Mouse (Mus musculus) granulocyte monocyte progenitor cell, adult 5-6 weeks (primary cell): ENCODE data around the gene Ufd1. TPM values are rescaled to one million over a fixed set of nuclear protein-coding genes. Genes with fewer than 3 reads are reported as not detected.
"Not testable (repeated sequence)": the region's sequence is repeated elsewhere in the genome, so short reads cannot be mapped to it uniquely, and the experiment has no call there.

Experiments used
- ATAC-seq: replicated peaks from 2 replicates; pipeline ENCODE4 v1.8.0; 2016; ENCODE audit warnings: mild to moderate bottlenecking, moderate TSS enrichment, inconsistent platforms; ENCODE audit not compliant: poor library complexity, severe bottlenecking
- total RNA-seq, 2 experiments: library from RNA; stranded (forward) in 1 of 2; stranded (reverse) in 1 of 2; fragments of 200-712, 200-1000 nt in 1 of 2; fragments of >200 nt in 1 of 2; fragmentation: Nextera tagmentation in 1 of 2; gene quantifications; 2 replicates each; pipeline ENCODE4 v1.2.3; 2014 to 2017

Ufd1 gene
- total RNA-seq, 2 experiments from 2014 or later = 48.3 to 56.9 TPM

DNA sequence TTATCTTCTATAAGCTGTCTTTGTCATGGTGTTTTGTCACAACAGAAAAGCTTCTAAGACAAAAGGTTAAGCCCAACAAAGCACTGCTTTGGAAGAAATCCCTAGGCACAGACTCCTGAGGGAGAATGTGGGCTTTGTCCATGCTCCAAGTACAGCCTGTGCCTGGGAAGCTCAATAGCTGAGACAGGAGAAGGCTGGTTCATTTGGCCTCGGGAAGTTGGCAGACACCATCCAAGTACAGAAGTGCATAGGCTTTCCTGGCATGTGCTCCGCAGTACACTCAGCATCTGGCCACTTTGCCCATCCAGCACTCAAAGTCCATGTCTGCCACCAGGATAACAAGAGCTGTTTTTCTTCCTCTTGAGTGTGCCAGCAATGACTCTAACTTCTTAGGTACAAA, 5.8 kb upstream of the Ufd1 start:
- no peak for ATAC-seq

- peak; percentile 59 for ATAC-seq
Measured at GRCm38 (mm10) chr16:18809001-18809400, 2.6 kb upstream of the Ufd1 start.

- peak; percentile 21; the same call in 1 of the 2 replicates for ATAC-seq
Measured at GRCm38 (mm10) chr16:18811032-18811431, 547 bp upstream of the Ufd1 start.

DNA sequence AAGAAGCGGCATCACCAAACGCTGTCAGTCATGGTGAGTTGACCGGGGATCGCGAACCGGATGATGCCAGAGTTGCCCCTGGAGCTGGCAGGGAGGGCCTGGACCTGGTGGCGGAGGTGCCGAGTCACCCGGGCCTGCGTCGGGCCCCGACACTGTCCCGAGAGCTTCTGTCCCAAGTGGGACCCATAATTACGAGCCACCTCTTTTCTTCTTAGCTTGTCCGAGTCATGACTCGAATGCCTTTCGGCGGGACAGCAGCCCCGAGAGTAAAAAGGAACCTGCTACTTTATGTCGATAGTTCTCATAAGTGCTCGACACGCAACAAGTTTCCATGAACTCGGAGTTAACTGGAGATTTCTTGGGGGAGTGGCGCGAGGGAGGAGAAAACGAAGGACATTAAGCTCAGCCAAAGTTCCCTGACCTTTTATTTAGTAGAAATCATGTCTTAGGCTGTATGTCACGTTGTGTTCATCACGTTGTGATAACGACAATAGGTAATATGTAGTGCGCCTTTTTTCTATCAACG, 869 bp downstream of the Ufd1 start:
- ATAC-seq = no peak

- no peak for ATAC-seq
Measured at GRCm38 (mm10) chr16:18822356-18822755, 10.8 kb downstream of the Ufd1 start.

DNA sequence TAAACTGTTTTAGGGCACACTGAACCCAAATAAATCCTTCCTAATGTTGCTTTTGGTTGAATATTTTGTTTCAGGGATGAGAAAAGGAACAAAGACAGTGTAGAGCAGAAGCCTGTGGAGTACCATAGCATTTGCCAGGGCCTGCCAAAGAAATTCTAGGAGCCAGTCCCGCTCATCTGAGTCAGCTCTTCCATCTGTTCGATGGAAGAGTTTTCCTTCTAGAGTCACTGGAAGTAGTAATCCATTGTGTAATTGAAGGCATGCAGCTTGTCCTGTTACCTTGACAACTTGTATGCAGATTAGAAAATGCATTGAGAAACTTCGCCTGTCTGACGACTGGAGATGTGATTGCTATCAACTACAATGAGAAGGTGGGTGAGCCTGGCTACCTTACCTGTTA, 11.3 kb downstream of the Ufd1 start:
- no peak for ATAC-seq

- ATAC-seq = no peak
Measured at GRCm38 (mm10) chr16:18828630-18829029, 17.1 kb downstream of the Ufd1 start.

DNA sequence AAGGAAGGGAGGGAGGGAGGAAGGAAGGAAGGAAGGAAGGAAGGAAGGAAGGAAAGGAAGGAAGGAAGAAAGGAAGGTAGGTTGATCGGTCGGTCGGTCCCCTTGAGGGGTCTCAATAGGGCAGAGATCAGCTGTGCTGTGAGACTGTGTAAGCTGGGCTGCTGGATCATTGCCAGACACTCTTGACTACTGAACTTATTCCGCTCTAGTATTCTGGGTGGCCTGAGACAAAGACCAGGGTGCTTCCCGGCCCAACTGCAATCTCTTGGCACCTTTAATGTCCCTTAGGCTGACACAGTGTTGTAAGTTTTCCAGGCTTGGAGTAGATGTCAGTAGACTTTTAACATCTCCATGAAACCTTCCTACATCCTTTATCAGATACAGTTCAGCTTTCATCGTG, 17.5 kb downstream of the Ufd1 start:
- ATAC-seq = no peak

- ATAC-seq = no peak
Measured at GRCm38 (mm10) chr16:18833486-18833885, 21.9 kb downstream of the Ufd1 start.

GRCm38 (mm10) chr16:18836073-18836467, 24.5 kb downstream of the Ufd1 start:
- no peak for ATAC-seq

DNA sequence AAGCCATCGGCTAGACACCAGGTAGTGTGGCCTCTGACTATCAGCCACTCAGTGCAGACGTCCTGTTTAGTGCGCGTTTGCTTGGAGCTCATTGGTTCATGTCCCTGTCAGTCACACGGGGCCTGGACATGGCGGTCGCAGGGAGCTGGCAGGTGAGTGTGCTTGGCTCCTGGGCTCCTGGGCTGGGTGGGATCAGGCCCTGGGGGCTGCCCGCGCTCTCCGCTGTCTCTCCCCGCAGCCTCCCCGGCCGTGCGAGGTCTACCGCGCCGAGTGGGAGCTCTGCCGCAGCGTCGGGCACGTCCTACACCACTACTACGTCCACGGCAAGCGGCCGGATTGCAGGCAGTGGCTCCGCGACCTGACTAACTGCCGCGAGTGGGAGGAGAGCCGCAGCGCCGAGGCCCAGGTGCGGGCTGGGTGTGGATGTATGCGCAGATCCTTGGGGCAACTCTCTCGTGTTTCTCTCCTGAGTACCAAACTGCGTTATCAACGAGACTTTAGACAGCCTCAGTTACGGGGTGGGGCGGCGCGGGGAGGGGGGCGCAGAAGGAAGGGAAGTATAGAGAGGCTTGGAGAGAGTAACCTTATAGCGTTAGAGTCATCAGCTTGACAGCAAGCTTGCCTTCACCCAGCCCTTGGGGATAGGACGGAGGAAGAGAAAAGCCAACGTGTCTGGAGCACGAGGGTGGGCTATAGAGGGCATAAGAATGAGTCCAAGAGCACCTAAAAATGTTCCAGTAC, 25.1 kb downstream of the Ufd1 start, which contains the start of the genes 2510002D24Rik and Gm28539:
TSS of gene 2510002D24Rik (plus strand) at position 111 of the 741 bp plus-strand sequence.
TSS of gene Gm28539 (plus strand) at position 117 of the 741 bp plus-strand sequence.
- peak; percentile 93 for ATAC-seq

- ATAC-seq = no peak
Measured at GRCm38 (mm10) chr16:18838346-18838745, 26.8 kb downstream of the Ufd1 start.

DNA sequence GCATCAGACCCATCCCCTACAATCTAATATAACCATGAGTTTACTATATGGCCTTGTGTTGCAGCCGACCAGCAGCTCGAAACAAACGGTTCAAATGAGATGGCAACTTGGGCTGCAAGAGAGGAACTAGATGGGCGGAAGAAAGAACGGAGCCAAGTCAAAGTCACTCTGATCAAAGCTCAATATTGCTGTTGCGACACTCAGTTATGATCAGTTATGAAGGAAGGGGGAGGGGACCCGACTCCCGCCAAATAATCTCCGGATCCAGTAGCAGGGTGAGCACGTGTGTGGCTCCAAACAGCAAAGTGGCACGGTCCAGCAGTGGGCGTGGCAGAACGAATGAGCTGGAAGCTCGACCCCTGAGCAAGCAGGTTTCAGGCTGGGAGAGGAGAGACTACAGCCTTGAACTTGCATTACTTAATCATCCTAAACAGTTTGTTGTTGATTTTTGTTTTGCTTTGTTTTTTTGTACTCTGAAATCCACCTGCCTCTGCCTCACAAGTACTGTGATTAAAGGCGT, 34.8 kb downstream of the Ufd1 start:
- no peak for ATAC-seq

DNA sequence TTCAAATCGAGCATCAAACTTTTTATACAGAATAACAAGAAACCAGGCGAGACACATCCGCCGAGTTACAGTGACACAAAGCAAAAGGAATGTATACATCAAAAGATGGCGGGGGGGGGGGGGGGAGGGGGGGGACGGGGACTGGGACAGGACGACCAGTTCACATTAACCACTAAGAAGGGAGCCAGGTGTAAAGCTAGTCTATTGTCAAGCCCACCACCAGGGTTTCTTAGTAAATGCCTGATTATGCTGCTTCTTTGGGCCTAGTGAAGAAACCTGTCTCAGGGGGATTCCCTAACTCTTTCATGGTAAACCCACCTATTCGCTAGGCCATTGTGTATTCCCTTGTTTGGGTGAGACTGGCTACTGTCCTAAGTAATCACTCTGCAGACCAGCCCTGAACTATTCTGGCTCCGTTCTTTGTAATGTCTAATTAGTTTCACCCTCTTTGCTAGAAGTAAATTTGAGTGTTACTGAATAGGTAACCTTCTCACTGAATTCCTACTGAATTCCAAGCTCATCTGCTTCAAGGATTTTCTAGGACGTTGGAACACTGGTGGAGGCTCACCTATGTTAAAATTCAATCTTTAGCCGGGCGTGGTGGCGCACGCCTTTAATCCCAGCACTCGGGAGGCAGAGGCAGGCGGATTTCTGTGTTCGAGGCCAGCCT, 38.1 kb downstream of the Ufd1 start:
- ATAC-seq = not testable (repeated sequence)

DNA sequence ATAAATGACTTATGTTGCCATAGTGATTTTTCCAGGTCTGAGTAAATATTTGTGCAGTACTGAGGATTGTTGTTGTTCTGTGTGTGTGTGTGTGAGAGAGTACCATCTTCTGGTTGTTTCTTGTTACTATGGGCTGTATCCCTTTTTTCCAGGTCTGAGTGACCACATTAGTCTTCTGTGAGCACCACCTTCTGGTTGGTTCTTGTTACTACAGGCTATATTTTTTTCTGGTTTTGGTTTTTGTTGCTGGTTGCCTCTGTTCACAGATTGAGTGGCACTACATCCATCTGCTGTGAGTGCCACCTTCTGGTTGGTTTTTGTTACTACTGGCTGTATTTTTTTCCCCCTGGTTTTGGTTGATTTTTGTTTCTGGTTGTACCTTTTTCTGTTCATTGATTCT, 47.0 kb downstream of the Ufd1 start:
- peak; percentile 90 for ATAC-seq

DNA sequence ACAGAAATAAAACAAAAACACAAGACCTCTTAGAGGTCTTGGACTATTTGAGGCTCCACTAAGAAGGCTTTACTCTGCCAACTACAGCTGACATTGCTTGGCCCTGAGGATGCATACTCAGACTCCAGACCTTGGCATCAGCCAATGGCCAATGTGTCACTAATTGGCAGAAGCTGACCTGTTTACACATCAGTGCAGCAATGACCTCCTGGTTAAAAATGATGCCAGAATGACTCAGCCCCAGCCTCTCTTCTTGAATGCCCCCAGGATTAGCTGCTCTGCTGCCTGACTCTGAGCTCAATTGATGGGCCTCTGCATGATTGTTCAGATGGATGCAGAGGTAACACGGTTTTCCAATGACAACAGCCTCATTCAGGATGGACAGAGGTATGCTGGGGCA, 48.6 kb downstream of the Ufd1 start:
- no peak for ATAC-seq

GRCm38 (mm10) chr16:18870495-18870894, 58.9 kb downstream of the Ufd1 start:
- ATAC-seq = not testable (repeated sequence)

DNA sequence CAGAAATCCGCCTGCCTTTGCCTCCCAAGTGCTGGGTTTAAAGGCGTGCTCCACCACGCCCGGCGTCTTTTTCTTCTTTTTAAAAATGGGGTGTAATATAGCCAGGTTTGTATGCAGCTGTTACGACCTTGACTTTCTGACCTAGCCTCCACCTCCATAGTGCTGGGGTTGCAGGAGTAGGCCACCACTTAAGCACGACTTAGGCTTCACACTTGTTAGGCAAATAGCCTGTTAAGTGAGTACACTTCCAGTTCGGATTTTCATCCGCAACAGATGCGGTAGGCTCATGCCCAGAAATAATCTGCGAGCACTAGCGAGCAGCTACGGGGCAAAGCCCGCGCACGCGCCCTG, 64.5 kb downstream of the Ufd1 start:
- ATAC-seq = no peak

GRCm38 (mm10) chr16:18876442-18877308, 65.1 kb downstream of the Ufd1 start, which contains the start of the genes Mrpl40 and Hira:
Mrpl40 (minus strand) TSS chr16:18876862.
Hira (plus strand) TSS chr16:18877037.
- ATAC-seq = peak; percentile 79

GRCm38 (mm10) chr16:18877386-18878090, 66.0 kb downstream of the Ufd1 start:
- ATAC-seq = peak; percentile 64
